Comparison of ENCODE assay signal across 8 mouse cellular contexts in the genomic region with DNA sequence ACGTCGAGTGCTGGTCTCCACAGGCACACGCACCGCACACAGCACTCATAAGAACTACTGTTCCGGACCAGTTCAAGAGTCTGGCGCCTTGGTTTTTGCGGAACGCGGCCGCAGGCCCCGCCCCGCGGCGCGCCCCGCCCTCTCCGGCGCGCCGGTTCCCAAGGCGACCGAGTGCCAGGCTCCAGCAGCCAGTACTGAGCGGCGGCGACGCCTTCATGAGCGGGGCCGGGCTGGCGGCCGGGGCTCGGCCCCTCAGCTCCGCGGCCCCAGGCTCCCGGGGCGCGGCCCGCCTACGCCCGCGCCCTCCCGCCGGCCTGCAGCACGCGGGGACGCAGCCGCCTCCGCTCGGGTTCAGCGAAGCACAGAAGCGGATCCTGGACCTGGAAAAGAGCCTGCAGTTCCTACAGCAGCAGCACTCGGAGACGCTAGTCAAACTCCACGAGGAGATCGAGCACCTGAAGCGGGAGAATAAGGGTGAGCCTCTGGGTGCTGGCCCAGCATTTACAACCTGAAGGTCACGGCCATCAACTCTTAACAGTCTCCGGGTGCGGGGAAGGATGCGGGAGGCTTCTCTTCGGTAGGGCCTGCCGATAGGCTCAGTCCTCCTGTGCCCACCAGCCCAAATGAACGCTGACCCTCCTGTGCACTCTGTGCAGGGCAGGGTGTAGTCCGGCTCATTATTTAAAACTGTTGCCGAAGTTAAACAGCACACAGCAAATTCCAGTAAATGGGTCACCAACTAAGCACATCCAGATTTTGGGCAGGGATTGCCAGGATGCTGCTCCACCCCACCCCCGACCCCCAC. TPM values are rescaled to one million over a fixed set of nuclear protein-coding genes. Genes with fewer than 3 reads are reported as not detected.
DNase-seq lines count a peak whose midpoint lies in the region; ATAC-seq and TF ChIP-seq lines count a peak whose summit lies in the region.

A gene (plus strand): TSS at position 161 of the 805 bp plus-strand sequence.

- no peaks in the 10 kb centered on the region for H3K9me3 ChIP-seq in hindbrain, embryonic 16.5 days (ENCODE audit: control insufficient read depth, low read length)

- TF ChIP-seq CTCF in gastrocnemius, adult 2 months (IDR thresholded peaks at IDR 0.05), result no peak
- TF ChIP-seq CTCF in left cerebral cortex, adult 2 months (IDR thresholded peaks at IDR 0.05), result no peak

- H3K4me1 ChIP-seq in hindbrain, embryonic 16.5 days (ENCODE audit: control insufficient read depth, insufficient read depth, low read depth, low read length), result peaks cover 11% of the 10 kb centered on the region

- H3K9ac ChIP-seq in hindbrain, embryonic 16.5 days (ENCODE audit: low read depth, low read length), result peak within 1 kb of the TSS; percentile 82

- H3K27me3 ChIP-seq in hindbrain, embryonic 16.5 days (replicated peaks; ENCODE audit: control insufficient read depth, insufficient read depth, low read length), result no peaks in the 10 kb centered on the region

- H3K36me3 ChIP-seq in hindbrain, embryonic 16.5 days (ENCODE audit: control insufficient read depth, insufficient read depth, low read length), result peaks cover 18% of the 10 kb centered on the region

- H3K4me3 ChIP-seq in gastrocnemius, adult 2 months, result peak within 1 kb of the TSS; percentile 77
- H3K4me3 ChIP-seq in hindbrain, embryonic 16.5 days (ENCODE audit: low read length), result peak within 1 kb of the TSS; percentile 68
- H3K4me3 ChIP-seq in left cerebral cortex, adult 2 months, result peak within 1 kb of the TSS; percentile 58

- intact Hi-C loops in gastrocnemius, adult 2 months (cut with DNase I), result loop anchor here (5.0 kb wide), 1 partner anchor 76 kb away; no protein-coding TSS in a partner anchor
- intact Hi-C loops in left cerebral cortex, adult 2 months (cut with DNase I), result loop anchor here (5.0 kb wide), 1 partner anchor 161 kb away; no protein-coding TSS in a partner anchor

- peak; percentile 91 to 95 for DNase-seq in adrenal gland, adult (ENCODE audit: inconsistent age in 2 of 2, low spot score in 1 of 2)
- peak; percentile 91 for DNase-seq in gastrocnemius, adult 2 months
- peak; percentile 81 for DNase-seq in left cerebral cortex, adult 2 months (ENCODE audit: extremely low spot score in 1 of 2, low spot score in 2 of 2)
- DNase-seq in right cerebral cortex, adult 18-20 months, result peak; percentile 84
- peak; percentile 79 for DNase-seq in urinary bladder, postnatal 25 days (ENCODE audit: low spot score)

- ATAC-seq in common myeloid progenitor, adult 5-6 weeks (replicated peaks; ENCODE audit: low read depth, poor library complexity, severe bottlenecking), result peak; percentile 66
- peak; percentile 95 for ATAC-seq in hindbrain, embryonic 16.5 days
- ATAC-seq in megakaryocyte, adult 5-6 weeks (ENCODE audit: poor library complexity, severe bottlenecking), result peak; percentile 89

- 2% methylated on average over 55 of the region's 65 CpGs for WGBS in hindbrain, embryonic 16.5 days

- peak within 1 kb of the TSS; percentile 91 for H3K4me2 ChIP-seq in hindbrain, embryonic 16.5 days (ENCODE audit: low read length)

- H3K27ac ChIP-seq in gastrocnemius, adult 2 months, result peak within 1 kb of the TSS; percentile 67
- peak within 1 kb of the TSS; percentile 61 for H3K27ac ChIP-seq in hindbrain, embryonic 16.5 days (ENCODE audit: low read depth, low read length)
- peak within 1 kb of the TSS; percentile 64 for H3K27ac ChIP-seq in left cerebral cortex, adult 2 months

RNA-seq across cellular contexts. Expression of the gene that starts here (rescaled TPM):
- 2.2 and 4.4 TPM in 2 replicates for total RNA-seq in common myeloid progenitor, adult 5-6 weeks (2017)
- under 1 TPM; 0.61 to 0.78 TPM for total RNA-seq in gastrocnemius, adult 2 months (2021)
- polyA plus RNA-seq in hindbrain, embryonic 16.5 days (2015; fragmentation: Nextera tagmentation; extraction: Ambion mirVana), result 16.6 and 18.0 TPM in 2 replicates
- total RNA-seq in left cerebral cortex, adult 2 months (2021), result 10 to 100 TPM; 22.9 to 26.2 TPM
- total RNA-seq in megakaryocyte, adult 5-6 weeks (2015), result 0.36 TPM in 1 of 2 replicates, not detected in the other
- total RNA-seq in megakaryocyte, adult 5-6 weeks (2017), result not detected in 2 replicates

Comparison
In these comparisons a context has a peak if more than half of its experiments do, and no peak if none do; other contexts are left out.
1. Peak in every context shown above with its lines: DNase-seq, ATAC-seq, H3K4me3 ChIP-seq and H3K27ac ChIP-seq.
2. Peak in DNase-seq, H3K4me3 ChIP-seq and H3K27ac ChIP-seq in gastrocnemius, adult 2 months; RNA of the gene not detected or under 1 TPM.
3. Peak in ATAC-seq in megakaryocyte, adult 5-6 weeks; RNA of the gene not detected or under 1 TPM.